Mouse (Mus musculus): ENCODE measurements at regions not wholly inside any gene's neighbourhood (a gene's known extent, or its start where the extent isn't known, plus 50 kb on each side); places are given as distances from the start of the nearest gene placed in this dataset.

DNA sequence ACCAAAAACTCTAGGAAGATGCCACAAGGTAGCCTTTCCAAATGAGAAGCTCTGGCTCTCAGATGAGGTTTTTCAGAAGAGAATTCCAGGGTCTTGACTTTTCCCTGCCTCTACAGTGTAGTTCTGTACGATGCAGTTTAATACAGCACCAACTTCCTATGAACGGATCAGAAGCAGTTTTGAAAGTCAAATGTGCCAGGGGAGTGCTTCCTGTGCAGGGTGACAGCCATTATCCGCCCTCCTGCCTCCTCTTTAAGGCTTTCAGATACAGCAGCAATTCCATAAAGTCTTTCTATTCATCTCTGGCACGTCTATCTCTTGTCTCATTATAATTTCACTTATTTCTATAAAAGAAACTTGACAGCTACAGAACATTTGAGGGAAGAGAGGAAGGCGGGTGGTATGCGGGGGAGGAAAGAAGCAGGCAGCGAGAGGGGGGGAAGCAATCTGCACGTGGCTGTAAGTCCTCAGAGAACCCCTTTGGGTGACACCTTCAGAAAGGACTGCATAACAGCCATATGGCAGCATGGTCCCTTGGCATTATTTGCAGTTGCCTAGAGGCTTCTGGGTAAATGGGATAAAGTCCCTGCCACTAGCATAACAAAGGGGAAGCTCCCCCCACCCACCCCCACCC, 224.9 kb upstream of the Celf2 start:
- WGBS = 44% methylated on average over 8 of the region's 8 CpGs
- H3K27me3 ChIP-seq (ENCODE audit: insufficient read depth, low read length) = no peaks in the 10 kb centered on the region

GRCm38 (mm10) chr2:7730960-7731359, 221.6 kb upstream of the Celf2 start:
- Histone ChIP-seq H3K27me3 (ENCODE audit: insufficient read depth, low read length) (no peaks in the 10 kb centered on the region), H3K27ac (ENCODE audit: low read depth) (no peak overlapping the region), H3K4me2 (no peak overlapping the region), H3K4me1 (ENCODE audit: insufficient read depth) (no peaks in the 10 kb centered on the region), H3K9me3 (ENCODE audit: low read depth, low read length) (no peaks in the 10 kb centered on the region), H3K9ac (no peak overlapping the region), H3K36me3 (ENCODE audit: insufficient read depth) (no peaks in the 10 kb centered on the region), H3K4me3 (ENCODE audit: low read depth, low read length) (no peak overlapping the region)
- peak; percentile 60; the same call in 1 of the 2 replicates for ATAC-seq (ENCODE audit: insufficient read depth)
- WGBS = 72% methylated on average over 1 of the region's 1 CpGs
- TF ChIP-seq CTCF (IDR thresholded peaks at IDR 0.05; ENCODE audit: low read depth) = no peak
- DNase-seq = peak; percentile 83

More for the DNA sequence above, 224.9 kb upstream of the Celf2 start:
- Histone ChIP-seq H3K36me3 (ENCODE audit: insufficient read depth) (no peaks in the 10 kb centered on the region), H3K4me2 (no peak overlapping the region), H3K9ac (no peak overlapping the region), H3K4me3 (ENCODE audit: low read depth, low read length) (no peak overlapping the region), H3K9me3 (ENCODE audit: low read depth, low read length) (no peaks in the 10 kb centered on the region), H3K27ac (ENCODE audit: low read depth) (no peak overlapping the region), H3K4me1 (ENCODE audit: insufficient read depth) (no peaks in the 10 kb centered on the region)
- DNase-seq = no peak
- no peak for ATAC-seq (ENCODE audit: insufficient read depth)
- no peak for TF ChIP-seq CTCF (IDR thresholded peaks at IDR 0.05; ENCODE audit: low read depth)

GRCm38 (mm10) chr2:7722283-7722935, 213.0 kb upstream of the Celf2 start:
- Histone ChIP-seq H3K9me3 (ENCODE audit: low read depth, low read length) (no peaks in the 10 kb centered on the region), H3K36me3 (ENCODE audit: insufficient read depth) (no peaks in the 10 kb centered on the region), H3K4me2 (no peak overlapping the region), H3K4me1 (ENCODE audit: insufficient read depth) (no peaks in the 10 kb centered on the region), H3K4me3 (ENCODE audit: low read depth, low read length) (no peak overlapping the region), H3K27me3 (ENCODE audit: insufficient read depth, low read length) (no peaks in the 10 kb centered on the region), H3K9ac (no peak overlapping the region), H3K27ac (ENCODE audit: low read depth) (no peak overlapping the region)
- no peak for DNase-seq
- 77% methylated on average over 10 of the region's 10 CpGs for WGBS
- ATAC-seq (ENCODE audit: insufficient read depth) = no peak
- TF ChIP-seq CTCF (IDR thresholded peaks at IDR 0.05; ENCODE audit: low read depth) = no peak

GRCm38 (mm10) chr2:7711046-7711445, 201.7 kb upstream of the Celf2 start:
- WGBS = 79% methylated on average over 1 of the region's 1 CpGs
- no peak for TF ChIP-seq CTCF (IDR thresholded peaks at IDR 0.05; ENCODE audit: low read depth)

DNA sequence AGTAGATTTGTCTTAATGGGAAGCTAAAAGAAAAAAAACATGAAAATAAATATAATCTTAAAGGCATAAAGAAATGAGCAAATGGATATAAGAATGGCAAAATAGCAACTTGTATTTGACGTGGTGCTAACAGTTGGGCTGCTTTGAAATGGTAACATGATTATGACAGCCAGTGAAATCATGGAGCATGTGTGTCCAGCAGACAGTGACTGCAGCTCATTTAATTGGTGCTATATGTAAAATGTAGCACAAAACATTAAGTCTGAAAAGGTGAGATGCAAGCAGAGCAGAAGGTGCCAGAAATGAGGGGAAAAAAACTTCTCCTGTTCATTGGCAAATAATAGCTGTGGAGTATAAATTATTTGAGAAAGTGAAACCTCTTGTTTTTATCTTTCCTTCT, 201.1 kb upstream of the Celf2 start:
- Histone ChIP-seq H3K36me3 (ENCODE audit: insufficient read depth) (no peaks in the 10 kb centered on the region), H3K4me2 (no peak overlapping the region), H3K27ac (ENCODE audit: low read depth) (no peak overlapping the region), H3K9ac (no peak overlapping the region), H3K27me3 (ENCODE audit: insufficient read depth, low read length) (no peaks in the 10 kb centered on the region), H3K4me1 (ENCODE audit: insufficient read depth) (no peaks in the 10 kb centered on the region), H3K4me3 (ENCODE audit: low read depth, low read length) (no peak overlapping the region), H3K9me3 (ENCODE audit: low read depth, low read length) (no peaks in the 10 kb centered on the region)
- DNase-seq (no peak), ATAC-seq (ENCODE audit: insufficient read depth) (no peak)
- TF ChIP-seq CTCF (IDR thresholded peaks at IDR 0.05; ENCODE audit: low read depth) = no peak
- WGBS = 58% methylated on average over 1 of the region's 1 CpGs

More at GRCm38 (mm10) chr2:7711046-7711445, 201.7 kb upstream of the Celf2 start:
- Histone ChIP-seq H3K27ac (ENCODE audit: low read depth) (no peak overlapping the region), H3K4me1 (ENCODE audit: insufficient read depth) (no peaks in the 10 kb centered on the region), H3K36me3 (ENCODE audit: insufficient read depth) (no peaks in the 10 kb centered on the region), H3K9me3 (ENCODE audit: low read depth, low read length) (no peaks in the 10 kb centered on the region), H3K4me2 (no peak overlapping the region), H3K9ac (no peak overlapping the region), H3K27me3 (ENCODE audit: insufficient read depth, low read length) (no peaks in the 10 kb centered on the region), H3K4me3 (ENCODE audit: low read depth, low read length) (no peak overlapping the region)
- DNase-seq = no peak
- no peak for ATAC-seq (ENCODE audit: insufficient read depth)

- H3K4me3 ChIP-seq (ENCODE audit: low read depth, low read length) = no peak overlapping the region
- TF ChIP-seq CTCF (IDR thresholded peaks at IDR 0.05; ENCODE audit: low read depth) = no peak
- no peaks in the 10 kb centered on the region for H3K4me1 ChIP-seq (ENCODE audit: insufficient read depth)
- no peaks in the 10 kb centered on the region for H3K9me3 ChIP-seq (ENCODE audit: low read depth, low read length)
- no peaks in the 10 kb centered on the region for H3K27me3 ChIP-seq (ENCODE audit: insufficient read depth, low read length)
- 90% methylated on average over 1 of the region's 1 CpGs for WGBS
- ATAC-seq (ENCODE audit: insufficient read depth) = no peak
- H3K9ac ChIP-seq = no peak overlapping the region
- no peaks in the 10 kb centered on the region for H3K36me3 ChIP-seq (ENCODE audit: insufficient read depth)
- H3K27ac ChIP-seq (ENCODE audit: low read depth) = no peak overlapping the region
- no peak for DNase-seq
- no peak overlapping the region for H3K4me2 ChIP-seq
Observed at GRCm38 (mm10) chr2:7683355-7683754, 174.0 kb upstream of the Celf2 start.

DNA sequence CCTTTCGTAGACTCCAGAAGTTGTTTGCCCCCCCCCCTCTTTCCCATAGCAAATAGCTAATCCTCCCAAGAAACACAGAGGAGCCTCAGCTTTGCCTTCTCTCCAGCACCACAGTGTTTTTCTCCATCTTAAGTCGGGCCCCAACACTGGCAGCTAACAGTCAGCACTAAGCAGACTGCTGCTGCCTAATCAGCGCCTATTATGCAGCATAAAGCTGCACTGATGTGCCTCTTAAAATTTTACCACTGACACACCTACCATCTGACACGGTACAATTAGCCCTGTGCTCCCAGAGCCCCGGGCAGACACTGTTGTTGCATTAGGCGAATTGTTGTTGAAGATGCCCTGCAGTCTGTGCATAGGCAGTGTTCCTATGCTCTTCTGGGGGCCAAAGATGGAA, 131.5 kb upstream of the Celf2 start:
- TF ChIP-seq CTCF (IDR thresholded peaks at IDR 0.05; ENCODE audit: low read depth) = no peak
- WGBS = 75% methylated on average over 6 of the region's 6 CpGs
- ATAC-seq (ENCODE audit: insufficient read depth) = no peak
- H3K36me3 ChIP-seq (ENCODE audit: insufficient read depth) = no peaks in the 10 kb centered on the region
- DNase-seq = no peak
- no peaks in the 10 kb centered on the region for H3K27me3 ChIP-seq (ENCODE audit: insufficient read depth, low read length)
- H3K9me3 ChIP-seq (ENCODE audit: low read depth, low read length) = no peaks in the 10 kb centered on the region
- H3K27ac ChIP-seq (ENCODE audit: low read depth) = no peak overlapping the region
- H3K4me3 ChIP-seq (ENCODE audit: low read depth, low read length) = no peak overlapping the region
- H3K9ac ChIP-seq = no peak overlapping the region
- H3K4me1 ChIP-seq (ENCODE audit: insufficient read depth) = no peaks in the 10 kb centered on the region
- no peak overlapping the region for H3K4me2 ChIP-seq
